Mouse (Mus musculus): ENCODE measurements around the gene Thoc7.

DNA sequence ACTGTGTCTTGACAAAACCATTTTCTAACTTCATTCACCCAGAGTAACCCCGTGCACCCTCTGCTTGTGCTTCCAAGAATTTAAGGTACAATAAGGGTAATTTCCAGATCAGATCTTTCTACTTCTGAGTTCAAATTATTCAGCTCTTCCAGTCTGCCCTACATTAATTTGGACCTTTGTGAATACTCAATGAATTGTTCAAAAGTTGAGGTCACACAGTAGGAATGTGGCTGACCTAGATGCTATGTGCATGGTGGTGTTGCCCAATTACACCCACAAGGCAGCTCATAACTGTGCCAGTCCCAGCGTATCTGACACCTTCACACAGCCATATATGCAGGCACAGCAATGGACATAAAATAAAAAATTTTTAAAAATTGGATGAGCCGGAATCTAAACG lies 17.0 kb downstream of the Thoc7 start:
- TF ChIP-seq CTCF (conservative IDR thresholded peaks at IDR 0.05; ENCODE audit: insufficient read depth, insufficient read length, low read depth, low read length) (no peak), POLR2A (IDR thresholded peaks at IDR 0.05; ENCODE audit: low read depth, low read length) (no peak)
